Mouse (Mus musculus) olfactory bulb, adult 2 months (tissue): ENCODE results near the gene Prc1.

Experiments used
- CTCF ChIP-seq: fragments of 200-500 bp; IDR thresholded peaks from 2 replicates; pipeline ENCODE4 v1.5.1; 2012; ENCODE audit warnings: low read depth, mild to moderate bottlenecking, low read length, moderate library complexity; ENCODE audit not compliant: insufficient read depth
- POLR2A ChIP-seq: fragments of 200-500 bp; IDR thresholded peaks from 2 replicates; pipeline ENCODE4 v1.6.1; 2012; ENCODE audit warnings: mild to moderate bottlenecking, low read depth, low read length, moderate library complexity; ENCODE audit not compliant: insufficient read depth

DNA sequence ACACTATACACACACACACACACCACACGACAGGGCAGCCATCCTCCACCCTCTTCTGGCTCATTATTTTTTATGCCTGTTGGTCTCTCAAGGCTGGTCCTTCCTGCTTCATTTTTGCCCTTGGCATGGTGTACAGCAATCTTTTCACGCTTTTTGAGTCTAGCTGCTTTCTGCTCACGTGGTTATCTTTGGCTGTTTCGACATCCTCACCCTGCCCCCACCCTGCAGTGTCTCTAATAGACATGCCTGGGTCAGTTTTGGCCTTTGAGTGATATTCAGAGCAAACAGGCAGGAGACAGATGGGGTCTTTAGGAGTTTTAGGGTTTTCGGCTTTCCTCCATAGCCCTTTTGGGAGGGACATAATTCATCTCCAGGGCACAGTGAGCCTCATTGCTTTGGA lies 52.6 kb downstream of the Prc1 start:
- TF ChIP-seq POLR2A: no peak
- TF ChIP-seq CTCF: no peak
